In genomic region chr5:139792159-139792775, GRCm38 (mm10) we compare ENCODE assay signal across 9 mouse cellular contexts. TPM values are rescaled to one million over a fixed set of nuclear protein-coding genes. Genes with fewer than 3 reads are reported as not detected.
DNase-seq lines count a peak whose midpoint lies in the region; ATAC-seq lines count a peak whose summit lies in the region.
"Had no signal": no experiment of that assay in that cellular context is flagged by ENCODE, and none has a peak within 500 bp of the region (broad histone marks: within the 10 kb centered on the region; RNA-seq: fewer than 3 reads in every experiment).

No protein-coding gene starts in this region.

- H3K9me3 ChIP-seq in heart, embryonic 15.5 days (replicated peaks), result no peaks in the 10 kb centered on the region

- H3K36me3 ChIP-seq in heart, embryonic 15.5 days, result no peaks in the 10 kb centered on the region
- peaks cover 6% of the 10 kb centered on the region; the same call in 1 of the 2 replicates for H3K36me3 ChIP-seq in macrophage (ENCODE audit: inconsistent target)

- H3K4me2 ChIP-seq in heart, embryonic 15.5 days, result peak overlapping the region; percentile 97

- peaks cover 56% of the 10 kb centered on the region for H3K79me2 ChIP-seq in macrophage (ENCODE audit: inconsistent target)

- peak; percentile 95 for DNase-seq in heart, adult 11 months
- no peak for DNase-seq in heart, postnatal 25 days (ENCODE audit: low spot score)
- DNase-seq in retina, postnatal 1 day, result no peak
- DNase-seq in embryo, embryonic 11 days, result no peak
- no peak for DNase-seq in urinary bladder, postnatal 36 days (ENCODE audit: low spot score in 2 of 2)

- peak overlapping the region; percentile 75 for H3K4me3 ChIP-seq in heart, embryonic 15.5 days
- peak overlapping the region; percentile 83 for H3K4me3 ChIP-seq in macrophage (ENCODE audit: inconsistent target)

- H3K27me3 ChIP-seq in heart, embryonic 15.5 days, result no peaks in the 10 kb centered on the region

- peak; percentile 1 for ATAC-seq in activated CD4-positive, CD25-positive, alpha-beta regulatory T cell, adult 4 months
- ATAC-seq in heart, embryonic 15.5 days (replicated peaks; ENCODE audit: insufficient number of reproducible peaks, insufficient read depth, low FRiP score, low read depth), result no peak

- peak overlapping the region; percentile 79 for H3K9ac ChIP-seq in heart, embryonic 15.5 days

- peak overlapping the region; percentile 85 for H3K27ac ChIP-seq in heart, embryonic 15.5 days
- peak overlapping the region; percentile 72 for H3K27ac ChIP-seq in macrophage

- H3K4me1 ChIP-seq in heart, embryonic 15.5 days (replicated peaks), result peaks cover 54% of the 10 kb centered on the region

- WGBS in heart, embryonic 15.5 days, result 7% methylated on average over 11 of the region's 11 CpGs
- 2% methylated on average over 11 of the region's 11 CpGs for WGBS in macrophage (ENCODE audit: missing documents)

- intact Hi-C loops in heart, postnatal 25 days (cut with DNase I), result no loop called here

RNA-seq across cellular contexts. Expression of gene Mafk, which starts 1.0 kb away (rescaled TPM):
- 10 to 100 TPM; 30.2 to 30.9 TPM for total RNA-seq in heart, postnatal 25 days (2021)
- 10 to 100 TPM; 10.4 to 16.7 TPM for polyA plus RNA-seq in activated CD4-positive, CD25-positive, alpha-beta regulatory T cell, adult 4 months (2017; shearing (Covaris generic))
- polyA plus RNA-seq in heart, embryonic 15.5 days (2015; fragmentation: Nextera tagmentation; extraction: Ambion mirVana), result 19.1 and 23.0 TPM in 2 replicates
- 100 to 1,000 TPM in 1 of 26 experiments, 10 to 100 TPM in 25; 23.0 to 116 (median 37.1) TPM for total RNA-seq in macrophage (2018; cell fraction: chromatin; rRNA removed)
- 10 to 100 TPM; 22.0 to 77.2 (median 26.9) TPM for total RNA-seq in macrophage (2018; cell fraction: cytosol; rRNA removed)
- 100 to 1,000 TPM in 1 of 26 experiments, 10 to 100 TPM in 25; 29.3 to 101 (median 41.7) TPM for total RNA-seq in macrophage (2018; cell fraction: nucleus; rRNA removed)
- polyA plus RNA-seq in macrophage (2018), result 20.1 to 25.2 TPM (median 22.3 TPM) in 3 replicates

RNA-seq across cellular contexts. Expression of gene Ints1, which starts 16.8 kb away (rescaled TPM):
- 10 to 100 TPM; 43.3 to 47.3 TPM for total RNA-seq in heart, postnatal 25 days (2021)
- 10 to 100 TPM; 15.6 to 16.7 TPM for polyA plus RNA-seq in activated CD4-positive, CD25-positive, alpha-beta regulatory T cell, adult 4 months (2017; shearing (Covaris generic))
- 12.6 and 20.6 TPM in 2 replicates for polyA plus RNA-seq in heart, embryonic 15.5 days (2015; fragmentation: Nextera tagmentation; extraction: Ambion mirVana)
- total RNA-seq in macrophage (2018; cell fraction: chromatin; rRNA removed), result 100 to 1,000 TPM in 12 of 26 experiments, 10 to 100 TPM in 14; 35.7 to 154 (median 94.9) TPM
- total RNA-seq in macrophage (2018; cell fraction: cytosol; rRNA removed), result 10 to 100 TPM; 10.3 to 26.7 (median 18.2) TPM
- total RNA-seq in macrophage (2018; cell fraction: nucleus; rRNA removed), result 10 to 100 TPM; 18.8 to 86.4 (median 44.8) TPM
- 14.7 to 19.1 TPM (median 17.1 TPM) in 3 replicates for polyA plus RNA-seq in macrophage (2018)

RNA-seq across cellular contexts. Expression of gene Tmem184a, which starts 27.4 kb away (rescaled TPM):
- under 1 TPM; 0.16 to 0.17 TPM for total RNA-seq in heart, postnatal 25 days (2021)
- polyA plus RNA-seq in activated CD4-positive, CD25-positive, alpha-beta regulatory T cell, adult 4 months (2017; shearing (Covaris generic)), result under 1 TPM in 1 of 2 experiments, not detected in 1; 0.24 TPM
- 0.18 and 1.9 TPM in 2 replicates for polyA plus RNA-seq in heart, embryonic 15.5 days (2015; fragmentation: Nextera tagmentation; extraction: Ambion mirVana)
- under 1 TPM in 1 of 26 experiments, not detected in 25; 0.21 TPM for total RNA-seq in macrophage (2018; cell fraction: chromatin; rRNA removed)
- not detected for total RNA-seq in macrophage (2018; cell fraction: cytosol; rRNA removed)
- total RNA-seq in macrophage (2018; cell fraction: nucleus; rRNA removed), result not detected
- not detected in 3 replicates for polyA plus RNA-seq in macrophage (2018)

RNA-seq across cellular contexts. Expression of gene Gm26938, which starts 33.9 kb away (rescaled TPM):
- total RNA-seq in heart, postnatal 25 days (2021), result not detected
- polyA plus RNA-seq in activated CD4-positive, CD25-positive, alpha-beta regulatory T cell, adult 4 months (2017; shearing (Covaris generic)), result not detected
- polyA plus RNA-seq in heart, embryonic 15.5 days (2015; fragmentation: Nextera tagmentation; extraction: Ambion mirVana), result not detected in 2 replicates
- total RNA-seq in macrophage (2018; cell fraction: chromatin; rRNA removed), result not detected
- not detected for total RNA-seq in macrophage (2018; cell fraction: cytosol; rRNA removed)
- total RNA-seq in macrophage (2018; cell fraction: nucleus; rRNA removed), result not detected
- not detected in 3 replicates for polyA plus RNA-seq in macrophage (2018)
- total RNA-seq: hematopoietic stem cell, adult 5-6 weeks had no signal

RNA-seq across cellular contexts. Expression of gene Psmg3, which starts 34.4 kb away (rescaled TPM):
- total RNA-seq in heart, postnatal 25 days (2021), result 10 to 100 TPM; 10.2 to 11.1 TPM
- 10 to 100 TPM; 46.1 to 52.5 TPM for polyA plus RNA-seq in activated CD4-positive, CD25-positive, alpha-beta regulatory T cell, adult 4 months (2017; shearing (Covaris generic))
- 33.2 and 39.2 TPM in 2 replicates for polyA plus RNA-seq in heart, embryonic 15.5 days (2015; fragmentation: Nextera tagmentation; extraction: Ambion mirVana)
- 10 to 100 TPM in 7 of 26 experiments, 1 to 10 TPM in 19; 1.8 to 13.1 (median 6.9) TPM for total RNA-seq in macrophage (2018; cell fraction: chromatin; rRNA removed)
- total RNA-seq in macrophage (2018; cell fraction: cytosol; rRNA removed), result 10 to 100 TPM in 23 of 26 experiments, 1 to 10 TPM in 3; 7.5 to 25.4 (median 18.2) TPM
- 10 to 100 TPM in 16 of 26 experiments, 1 to 10 TPM in 10; 1.8 to 21.2 (median 11.5) TPM for total RNA-seq in macrophage (2018; cell fraction: nucleus; rRNA removed)
- 5.1 to 28.7 TPM (median 20.8 TPM) in 3 replicates for polyA plus RNA-seq in macrophage (2018)
